Mouse (Mus musculus) E14TG2a.4 (cell line): ENCODE data around the gene Mapk8ip1.

ENCODE experiments used
- CTCF ChIP-seq: conservative IDR thresholded peaks from 2 replicates; pipeline ENCODE4 v1.5.1; 2014; ENCODE audit warnings: low read length
- NANOG ChIP-seq: IDR thresholded peaks from 2 replicates; pipeline ENCODE4 v1.6.1; 2014; ENCODE audit warnings: borderline replicate concordance, low read length, mixed read lengths

DNA sequence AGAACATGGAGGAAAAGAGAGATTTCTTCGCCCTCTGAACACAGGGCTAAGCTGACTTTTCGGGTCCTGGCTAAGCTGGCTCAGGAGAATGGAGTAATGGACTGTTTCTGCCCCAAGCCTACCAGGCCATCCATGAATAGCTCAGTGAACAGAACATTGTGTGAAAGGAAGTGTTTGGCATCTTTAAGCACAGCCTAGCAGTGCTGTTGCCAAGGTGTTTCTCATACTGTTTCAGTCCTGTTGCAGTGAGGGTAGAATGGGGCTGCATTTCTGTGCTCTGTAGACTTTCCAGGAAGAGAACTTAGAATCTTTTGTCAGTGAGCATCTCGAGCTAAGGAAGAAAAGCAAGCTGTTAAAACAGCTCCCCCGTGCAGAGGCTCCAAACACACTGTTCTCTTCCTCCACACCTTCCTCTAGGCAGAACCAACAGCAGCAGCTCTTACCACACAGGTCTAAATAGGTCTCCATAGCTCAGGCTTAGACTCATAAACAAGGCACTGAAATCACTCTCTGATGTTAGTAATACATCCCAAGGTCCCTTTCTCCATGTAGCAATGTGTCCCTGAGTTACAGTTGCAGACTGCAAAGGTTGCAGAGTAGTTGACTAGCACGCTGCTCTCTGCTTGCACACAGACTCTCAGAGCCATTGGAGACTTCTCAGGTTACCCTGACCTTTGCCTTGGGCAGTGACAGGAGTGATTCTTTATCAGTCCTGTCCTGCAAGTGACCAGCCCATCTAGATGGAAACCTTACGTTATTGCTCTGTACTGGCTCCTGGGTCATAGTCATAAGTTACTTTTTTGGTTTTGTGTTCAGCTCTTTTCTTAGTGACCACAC is 51.3 kb downstream of the Mapk8ip1 start:
- TF ChIP-seq CTCF (no peak), NANOG (no peak)
